Mouse (Mus musculus): Measurements from ENCODE around the gene Parn.

Gene Parn

GRCm38 (mm10) chr16:13550667-13551066 lies 117.3 kb downstream of the Parn start:
- in situ Hi-C loops (cut with MboI): no loop called here

DNA sequence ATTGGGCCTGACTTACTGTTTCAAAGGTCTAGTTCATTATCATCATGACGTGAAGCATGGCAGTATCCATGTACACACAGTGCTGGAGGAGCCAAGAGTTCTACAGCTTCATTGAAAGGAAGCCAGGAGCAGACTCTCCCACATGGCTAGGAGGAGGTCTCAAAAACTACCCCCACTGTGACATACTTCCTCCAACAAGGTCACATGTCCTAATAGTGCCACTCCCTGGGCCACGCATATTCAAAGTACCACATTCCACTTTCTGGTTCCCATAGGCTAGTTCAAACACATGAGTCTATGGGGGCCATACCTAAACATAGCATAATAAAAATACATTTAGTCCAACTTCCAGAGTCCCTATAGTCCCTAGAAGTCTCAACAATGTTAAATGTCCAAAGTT lies 118.0 kb downstream of the Parn start:
- in situ Hi-C loops (cut with MboI): no loop called here

DNA sequence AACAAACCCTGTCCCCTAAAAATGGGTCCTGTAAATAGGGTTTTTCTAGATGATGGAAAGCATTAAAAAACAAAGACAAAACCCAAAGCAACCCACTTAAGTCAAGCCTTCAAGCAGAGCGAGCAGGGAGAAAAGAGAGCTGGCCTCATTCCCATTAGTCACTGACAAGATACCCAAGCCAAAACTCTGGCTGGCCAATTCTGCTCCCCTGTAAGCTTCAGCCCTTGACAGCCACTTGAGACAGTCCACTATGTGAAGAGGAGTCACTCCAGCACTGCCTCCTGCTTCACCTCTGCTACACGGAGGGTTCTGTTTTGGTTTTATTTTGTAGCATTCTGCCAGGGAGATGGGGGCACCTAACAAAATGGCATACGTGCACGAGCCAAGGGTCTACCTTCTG lies 126.2 kb downstream of the Parn start:
- in situ Hi-C loops (cut with MboI): no loop called here

DNA sequence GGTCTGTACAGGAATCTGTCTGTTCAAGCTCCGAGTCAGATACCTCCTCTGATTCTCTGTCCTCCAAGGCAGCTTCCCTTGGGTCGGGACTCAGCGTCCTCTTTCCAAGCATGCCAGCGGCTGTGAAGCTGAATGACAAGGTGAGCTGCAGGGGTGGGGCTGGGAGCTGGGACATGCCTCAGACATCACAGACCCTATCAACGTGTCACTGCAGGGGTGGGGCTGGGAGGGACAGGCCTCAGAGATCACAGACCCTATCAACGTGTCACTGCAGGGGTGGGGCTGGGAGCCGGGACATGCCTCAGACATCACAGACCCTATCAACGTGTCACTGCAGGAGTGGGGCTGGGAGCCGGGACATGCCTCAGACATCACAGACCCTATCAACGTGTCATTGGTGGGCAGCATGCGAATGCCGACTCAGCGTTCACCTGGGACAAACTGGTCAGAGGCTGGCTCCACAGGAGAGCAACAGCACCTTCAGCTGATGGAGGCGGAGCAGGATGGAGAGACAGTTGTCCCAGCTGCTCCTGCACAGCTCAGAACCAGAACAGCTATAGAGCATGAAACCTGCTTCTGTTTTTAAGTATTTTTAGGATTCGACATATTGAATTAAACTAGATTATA lies 126.7 kb downstream of the Parn start:
- in situ Hi-C loops (cut with MboI): no loop called here

GRCm38 (mm10) chr16:13538933-13539648 lies 128.9 kb downstream of the Parn start:
- in situ Hi-C loops (cut with MboI): no loop called here

- in situ Hi-C loops (cut with MboI): no loop called here
Measured at GRCm38 (mm10) chr16:13538213-13538932, 129.6 kb downstream of the Parn start.

GRCm38 (mm10) chr16:13536404-13536803 lies 131.6 kb downstream of the Parn start:
- in situ Hi-C loops (cut with MboI): no loop called here

DNA sequence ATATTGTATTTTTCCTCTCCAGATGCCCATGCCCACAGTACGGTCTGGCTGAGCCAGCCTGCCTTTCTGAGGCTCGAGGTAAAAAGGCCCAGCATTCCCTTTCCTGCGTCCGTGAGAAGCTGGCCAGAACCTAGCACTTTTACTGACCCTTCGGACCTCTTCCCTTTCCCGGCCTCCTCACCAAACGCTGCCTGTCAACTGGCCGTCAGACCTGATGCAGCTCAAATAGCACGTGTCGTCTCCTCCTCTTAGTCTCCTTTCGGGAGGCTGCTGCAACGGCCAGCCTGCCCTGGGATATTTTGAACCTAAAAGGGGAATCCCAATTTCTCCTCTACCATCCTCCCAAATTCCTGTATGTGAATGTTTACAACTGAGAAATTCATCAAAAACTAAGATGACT lies 132.1 kb downstream of the Parn start:
- in situ Hi-C loops (cut with MboI): no loop called here

DNA sequence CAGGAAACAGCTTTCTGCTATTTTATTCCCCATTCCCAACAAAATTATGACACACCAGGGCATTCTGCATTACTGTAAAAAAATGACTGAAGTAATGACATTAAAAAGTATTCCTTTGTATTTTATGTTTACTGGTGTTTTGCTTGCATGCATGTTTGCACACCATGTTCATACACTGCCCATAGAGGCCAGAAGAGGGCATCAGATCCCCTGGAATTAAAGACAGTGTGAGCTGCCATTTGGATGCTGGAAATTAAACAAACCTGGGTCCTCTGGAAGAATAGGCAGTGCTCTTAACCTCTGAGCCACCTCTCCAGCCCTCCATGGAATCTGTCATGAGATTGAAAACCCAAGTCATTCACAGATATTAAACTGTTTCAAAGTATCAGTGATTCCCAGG lies 135.1 kb downstream of the Parn start:
- in situ Hi-C loops (cut with MboI): no loop called here

- in situ Hi-C loops (cut with MboI): no loop called here
Measured at GRCm38 (mm10) chr16:13531279-13531678, 136.7 kb downstream of the Parn start.

DNA sequence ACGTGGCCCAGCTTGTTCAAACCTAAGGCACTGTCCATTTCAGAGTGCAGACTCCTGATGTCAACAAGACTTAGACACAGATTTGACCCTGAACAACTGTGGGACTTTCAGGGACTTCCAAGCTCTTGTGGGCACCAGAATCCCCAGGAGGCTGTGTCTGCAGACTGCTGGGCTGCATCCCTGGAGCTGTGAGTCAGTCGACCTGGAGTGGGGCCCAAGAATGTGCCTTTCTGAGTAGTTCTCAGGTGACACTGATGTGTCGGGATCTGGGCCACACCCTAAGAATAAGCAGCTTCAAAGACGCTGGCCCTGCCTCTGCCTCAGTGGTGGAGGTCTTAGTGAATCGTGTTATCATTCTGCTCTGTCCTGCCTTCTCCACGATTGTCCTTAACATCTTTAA lies 146.6 kb downstream of the Parn start:
- in situ Hi-C loops (cut with MboI): no loop called here

DNA sequence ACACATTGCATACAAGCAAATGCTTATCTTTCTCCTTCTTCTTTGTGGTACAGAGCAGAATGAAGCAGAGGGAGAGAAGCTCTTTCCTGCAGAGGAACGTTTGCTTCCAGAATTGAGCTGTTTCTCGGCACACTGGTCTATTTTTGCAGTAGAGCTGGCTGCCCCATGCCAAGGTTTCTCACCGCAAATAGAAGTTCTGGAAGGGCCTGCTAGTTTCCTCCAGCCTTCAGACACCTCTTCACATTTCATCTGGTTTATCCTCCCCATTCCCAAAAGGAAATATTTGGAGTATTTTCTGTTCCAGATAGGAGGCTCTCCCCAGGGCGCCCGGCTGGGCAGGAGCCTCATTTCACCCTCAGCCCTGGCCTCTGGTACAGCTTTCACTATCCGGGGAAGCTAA lies 147.7 kb downstream of the Parn start:
- in situ Hi-C loops (cut with MboI): no loop called here

GRCm38 (mm10) chr16:13516214-13516613 lies 151.8 kb downstream of the Parn start:
- in situ Hi-C loops (cut with MboI): no loop called here

DNA sequence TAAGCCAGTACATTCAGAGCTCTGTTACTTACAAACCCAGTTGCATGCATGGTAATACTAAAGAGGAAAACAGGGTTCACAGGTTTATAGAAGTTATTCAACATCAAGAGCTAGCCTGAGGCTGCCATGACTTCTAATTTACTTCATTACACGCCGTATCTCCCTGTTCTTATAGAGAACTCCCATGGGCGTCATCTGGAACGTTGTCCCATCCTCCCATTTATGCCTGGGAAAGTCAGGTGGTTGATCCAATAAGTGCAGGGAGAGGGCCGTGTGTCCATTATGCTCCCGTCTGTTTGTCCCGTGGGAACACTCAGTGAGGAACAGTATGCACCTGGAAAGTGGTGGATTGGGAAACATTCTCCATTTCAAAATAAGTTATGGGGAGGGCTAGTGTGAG lies 152.4 kb downstream of the Parn start:
- in situ Hi-C loops (cut with MboI): no loop called here

GRCm38 (mm10) chr16:13505055-13505454 lies 162.9 kb downstream of the Parn start:
- in situ Hi-C loops (cut with MboI): no loop called here

- in situ Hi-C loops (cut with MboI): no loop called here
Measured at GRCm38 (mm10) chr16:13504476-13504875, 163.5 kb downstream of the Parn start.

DNA sequence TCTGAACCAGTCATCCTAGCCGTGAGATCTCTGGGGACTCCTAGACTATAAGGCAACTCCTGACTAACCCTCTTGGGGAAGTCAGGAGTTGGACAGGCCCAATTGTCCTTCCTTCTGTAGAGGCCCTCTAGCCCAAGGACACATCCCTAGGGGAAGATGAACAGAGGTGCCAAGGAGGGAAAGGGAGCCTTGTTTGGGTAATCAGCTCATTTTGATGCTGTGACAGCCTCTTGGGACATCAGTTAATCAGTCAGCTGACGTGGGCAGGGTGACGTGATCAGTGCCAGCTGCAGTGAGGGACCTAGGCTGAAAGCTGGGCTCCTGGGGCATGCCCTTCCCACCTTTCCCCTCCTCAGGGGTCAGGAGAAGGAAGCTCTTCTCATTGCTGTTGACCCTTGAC lies 169.0 kb downstream of the Parn start:
- in situ Hi-C loops (cut with MboI): no loop called here

- in situ Hi-C loops (cut with MboI): no loop called here
Measured at GRCm38 (mm10) chr16:13493981-13494380, 174.0 kb downstream of the Parn start.

DNA sequence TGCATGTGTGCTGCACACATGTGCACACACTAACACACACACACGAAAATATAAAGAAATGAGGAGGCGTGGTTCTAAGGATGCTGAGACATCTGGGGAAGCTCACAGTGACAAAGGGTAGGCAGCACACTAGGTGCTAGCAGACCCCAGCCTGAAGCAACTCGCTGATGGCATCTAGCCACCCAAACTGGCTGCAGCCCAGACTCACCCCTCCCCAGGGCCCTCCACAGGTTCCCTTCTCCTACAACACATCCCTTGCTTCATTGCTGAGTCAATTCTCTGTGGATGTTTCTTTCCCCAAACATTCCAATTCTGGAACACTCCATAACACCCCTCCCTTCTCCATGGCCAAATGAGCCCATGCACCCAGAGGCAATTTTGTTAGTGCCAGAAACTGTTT lies 175.0 kb downstream of the Parn start:
- in situ Hi-C loops (cut with MboI): no loop called here

DNA sequence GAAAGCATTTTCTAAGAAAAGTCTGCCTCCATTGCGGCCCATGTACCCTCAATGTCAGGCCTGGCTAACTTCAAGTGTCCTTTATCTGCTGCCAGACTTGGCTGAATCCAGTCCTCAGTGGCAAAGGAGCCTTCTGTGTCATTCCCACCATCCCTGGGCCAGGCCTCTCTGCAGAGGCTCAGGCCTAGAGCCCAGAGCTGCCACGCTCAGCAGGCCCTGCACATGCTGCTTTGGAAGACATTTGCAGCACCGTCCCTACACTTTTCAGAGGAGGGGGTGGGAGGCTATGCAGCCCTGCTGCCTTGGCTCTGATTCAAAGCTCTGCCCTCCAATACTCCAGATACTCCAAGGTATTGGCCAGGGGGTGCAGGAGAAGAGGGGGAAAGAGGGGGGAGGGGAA lies 176.2 kb downstream of the Parn start:
- in situ Hi-C loops (cut with MboI): no loop called here
